Mouse (Mus musculus) liver, postnatal 0 days (tissue): ENCODE data around the gene Otud4.
A peak's percentile ranks its signal among the peaks of the same experiment; 100 is the strongest.
"Not testable (repeated sequence)": the region's sequence is repeated elsewhere in the genome, so short reads cannot be mapped to it uniquely, and the experiment has no call there.

Experiments used
- CTCF ChIP-seq: sonication (generic); IDR thresholded peaks from 2 replicates; pipeline ENCODE4 v1.5.1; 2016; ENCODE audit warnings: antibody characterized with exemption, low read depth
- EP300 ChIP-seq: IDR thresholded peaks from 2 replicates; pipeline ENCODE4 v1.6.1; 2016; ENCODE audit warnings: antibody characterized with exemption, low read depth, mild to moderate bottlenecking

GRCm38 (mm10) chr8:79603204-79603603, 36.2 kb upstream of the Otud4 start:
- peak; percentile 62 for TF ChIP-seq CTCF
- not testable (repeated sequence) for TF ChIP-seq EP300
